Mouse (Mus musculus) hindbrain, postnatal 0 days (tissue): Measurements from ENCODE around the gene Ccna2. TPM values are rescaled to one million over a fixed set of nuclear protein-coding genes. Genes with fewer than 3 reads are reported as not detected.

Experiments used
- ATAC-seq: fragments of 200-750 bp; cut with Nextera tagmentation; 2 replicates; pipeline ENCODE4 v1.8.0; 2017; ENCODE audit warnings: mild to moderate bottlenecking, moderate TSS enrichment, moderate library complexity
- DNase-seq: peaks from one replicate; pipeline ENCODE4 v3.0.0-alpha.2; 2015; ENCODE audit warnings: low spot score
- H3K27ac ChIP-seq: fragments of 300-500 bp; sonication (generic); 2 replicates; pipeline ENCODE4 v1.5.1; 2014; ENCODE audit warnings: mild to moderate bottlenecking
- H3K27me3 ChIP-seq: fragments of 300-500 bp; sonication (generic); 2 replicates; pipeline ENCODE4 v1.6.1; 2014; ENCODE audit warnings: low read length, mixed read lengths; ENCODE audit not compliant: insufficient read depth
- H3K36me3 ChIP-seq: fragments of 300-500 bp; sonication (generic); 2 replicates; pipeline ENCODE4 v1.6.1; 2014; ENCODE audit warnings: low read length, mixed read lengths; ENCODE audit not compliant: insufficient read depth
- H3K4me1 ChIP-seq: fragments of 300-500 bp; sonication (generic); 2 replicates; pipeline ENCODE4 v1.6.1; 2014; ENCODE audit warnings: antibody characterized with exemption, low read length, mixed read lengths; ENCODE audit not compliant: insufficient read depth
- H3K4me2 ChIP-seq: fragments of 300-500 bp; sonication (generic); 2 replicates; pipeline ENCODE4 v1.6.1; 2014; ENCODE audit warnings: low read depth, mild to moderate bottlenecking, low read length, moderate library complexity, mixed read lengths
- H3K4me3 ChIP-seq: fragments of 300-500 bp; sonication (generic); 2 replicates; pipeline ENCODE4 v1.5.1; 2014; ENCODE audit warnings: low read length
- H3K9ac ChIP-seq: fragments of 300-500 bp; sonication (generic); replicated peaks from 2 replicates; pipeline ENCODE4 v1.6.1; 2014; ENCODE audit warnings: mild to moderate bottlenecking, low read length, moderate library complexity, mixed read lengths
- H3K9me3 ChIP-seq: fragments of 300-500 bp; sonication (generic); 2 replicates; pipeline ENCODE4 v1.6.1; 2016; ENCODE audit warnings: low read length, mixed read lengths
- CTCF ChIP-seq: IDR thresholded peaks from 2 replicates; pipeline ENCODE4 v1.5.1; 2016; ENCODE audit warnings: antibody characterized with exemption, control low read depth, low read depth
- WGBS: fragments of 180-500 bp; shearing (Covaris S2); extraction: QIAGEN DNeasy Blood & Tissue Kit; methylation state at CpG from one replicate; pipeline ENCODE4 v1.1.7; 2014; 5-methylcytosine and 5-hydroxymethylcytosine counted together
- polyA plus RNA-seq: library from polyadenylated mRNA; unstranded; fragments of >200 nt; fragmentation: Nextera tagmentation; extraction: Ambion mirVana; gene quantifications from 2 replicates; pipeline ENCODE4 v1.2.1, GENCODE M21; 2015
- total RNA-seq: library from RNA; depleted of rRNA; stranded (reverse); fragments of >200 nt; gene quantifications from 2 replicates; pipeline ENCODE4 v1.2.3, GENCODE M21; 2014; rRNA removed

Ccna2 gene
- total RNA-seq (54.1 and 69.2 TPM in 2 replicates), polyA plus RNA-seq (30.9 and 34.7 TPM in 2 replicates)

- TF ChIP-seq CTCF = peak; percentile 72
- WGBS = under 1% methylated on average over 58 of the region's 60 CpGs
Measured at GRCm38 (mm10) chr3:36571827-36572378, at the start of gene Ccna2. TSS of gene Ccna2 (minus strand) at chr3:36572150.

DNA sequence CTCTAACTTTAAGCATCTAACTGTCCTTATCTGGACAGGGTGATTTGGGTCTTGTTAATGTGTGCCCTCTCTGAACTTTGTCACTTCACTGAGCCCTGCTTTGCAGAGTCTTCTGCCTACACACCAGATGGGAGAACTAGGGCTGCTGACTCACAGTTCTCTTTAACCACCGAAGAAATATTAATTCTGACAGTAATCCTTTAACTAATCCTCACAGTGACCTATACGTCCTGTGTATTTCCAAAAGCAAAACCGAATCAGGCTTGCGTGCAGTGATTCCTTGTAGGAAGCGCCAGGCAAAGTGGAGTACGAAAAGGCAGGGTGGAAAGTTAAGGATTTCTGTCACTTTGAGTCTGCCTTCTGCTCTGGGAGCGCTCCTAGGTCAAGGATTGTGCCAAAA lies 46.2 kb upstream of the Ccna2 start:
- no peak overlapping the region for H3K27ac ChIP-seq
- H3K9me3 ChIP-seq = no peaks in the 10 kb centered on the region
- peaks cover 5% of the 10 kb centered on the region; the same call in 1 of the 2 replicates for H3K36me3 ChIP-seq
- no peak overlapping the region for H3K4me3 ChIP-seq
- H3K4me2 ChIP-seq = no peak overlapping the region
- H3K27me3 ChIP-seq = no peaks in the 10 kb centered on the region
- DNase-seq (no peak), ATAC-seq (no peak)
- no peak overlapping the region for H3K9ac ChIP-seq
- no peak for TF ChIP-seq CTCF
- 72% methylated on average over 7 of the region's 7 CpGs for WGBS
- no peaks in the 10 kb centered on the region for H3K4me1 ChIP-seq

More at GRCm38 (mm10) chr3:36571827-36572378, at the start of gene Ccna2:
- ATAC-seq (peak; percentile 100), DNase-seq (peak; percentile 98)
- Histone ChIP-seq H3K4me2 (peak within 1 kb of the TSS; percentile 95), H3K27ac (peak within 1 kb of the TSS; percentile 85), H3K9me3 (no peaks in the 10 kb centered on the region), H3K4me1 (no peaks in the 10 kb centered on the region), H3K4me3 (peak within 1 kb of the TSS; percentile 78), H3K36me3 (no peaks in the 10 kb centered on the region; the same call in 1 of the 2 replicates), H3K27me3 (no peaks in the 10 kb centered on the region), H3K9ac (peak within 1 kb of the TSS; percentile 61)

- DNase-seq (peak; percentile 10), ATAC-seq (no peak)
- H3K4me1 ChIP-seq = no peaks in the 10 kb centered on the region
- peak overlapping the region; percentile 76 for H3K4me2 ChIP-seq
- no peak for TF ChIP-seq CTCF
- H3K9me3 ChIP-seq = no peaks in the 10 kb centered on the region
- no peaks in the 10 kb centered on the region for H3K27me3 ChIP-seq
- 0 out of 2 replicates have a peak, but pooled peaks cover 6% of the 10 kb centered on the region for H3K36me3 ChIP-seq
- H3K27ac ChIP-seq = 0 out of 2 replicates have a peak overlapping the region, but pooled peaks have one; percentile 82
- WGBS = 55% methylated on average over 5 of the region's 5 CpGs
- H3K9ac ChIP-seq = no peak overlapping the region
- peak overlapping the region; percentile 73; the same call in 1 of the 2 replicates for H3K4me3 ChIP-seq
Measured at GRCm38 (mm10) chr3:36613908-36614255, 41.9 kb upstream of the Ccna2 start.

DNA sequence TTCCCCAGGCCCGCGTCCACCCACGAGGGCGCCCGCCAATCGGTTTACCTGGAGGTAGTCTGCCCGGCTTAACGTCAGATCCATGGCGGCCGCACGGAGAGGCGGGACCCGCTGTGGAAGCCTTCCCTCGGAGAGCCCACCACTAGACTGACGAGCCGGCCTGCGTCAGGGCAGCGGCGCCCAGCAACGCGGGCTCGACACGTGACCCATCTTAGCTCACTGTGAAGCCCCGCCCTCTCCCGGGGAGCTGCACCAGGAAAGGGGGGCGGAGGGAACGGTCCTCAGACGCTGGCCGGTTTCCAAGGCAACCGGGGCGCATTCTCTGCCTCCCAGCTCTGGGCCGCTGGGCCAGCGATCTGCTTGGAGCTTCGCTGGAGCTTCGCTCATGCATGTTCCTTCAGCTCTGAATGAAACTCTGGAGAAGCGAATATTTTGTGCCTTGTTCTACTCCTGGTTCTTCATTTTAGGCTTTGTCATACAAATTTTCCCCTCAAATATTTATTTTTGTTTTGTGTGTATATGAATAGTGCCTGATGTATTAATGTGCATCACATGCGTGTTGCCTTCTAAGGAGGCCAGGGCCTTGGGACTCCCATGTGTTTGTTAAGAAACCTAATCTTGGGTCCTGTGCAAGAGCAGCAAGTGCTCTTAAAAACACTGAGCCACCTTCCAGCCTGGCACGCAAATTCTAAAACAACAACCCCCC lies 41.4 kb upstream of the Ccna2 start, which contains the start of gene Bbs7:
Gene Bbs7, minus strand, starts transcription at position 276 of the 706 bp plus-strand sequence.
- TF ChIP-seq CTCF = no peak
- Histone ChIP-seq H3K27ac (peak within 1 kb of the TSS; percentile 82), H3K9me3 (no peaks in the 10 kb centered on the region), H3K27me3 (no peaks in the 10 kb centered on the region), H3K36me3 (0 out of 2 replicates have a peak, but pooled peaks cover 6% of the 10 kb centered on the region), H3K4me1 (no peaks in the 10 kb centered on the region), H3K9ac (peak within 1 kb of the TSS; percentile 80), H3K4me2 (peak within 1 kb of the TSS; percentile 76), H3K4me3 (peak within 1 kb of the TSS; percentile 73)
- peak; percentile 99 for DNase-seq
- WGBS = 2% methylated on average over 38 of the region's 38 CpGs
- ATAC-seq = peak; percentile 100

DNA sequence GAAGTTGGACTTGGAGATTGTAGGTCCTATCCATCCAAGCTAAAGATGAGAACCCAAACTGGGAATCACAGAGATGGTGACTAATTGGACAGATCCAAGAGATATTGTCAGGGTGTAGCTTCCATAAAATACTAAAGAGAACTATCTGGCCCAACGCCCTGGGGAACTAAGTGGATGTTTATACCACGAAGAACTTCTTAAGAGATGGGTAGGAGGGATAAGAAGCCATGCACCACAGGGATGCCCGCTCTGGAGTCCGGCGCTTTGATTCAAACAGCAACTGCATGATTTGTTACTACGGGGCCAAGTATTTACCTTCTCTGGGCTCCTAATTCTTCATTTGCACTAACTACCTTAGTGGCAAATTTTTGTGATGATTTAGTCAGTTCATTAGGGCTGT lies 40.7 kb upstream of the Ccna2 start:
- Histone ChIP-seq H3K27me3 (no peaks in the 10 kb centered on the region), H3K27ac (peak overlapping the region; percentile 82), H3K4me2 (peak overlapping the region; percentile 76), H3K9ac (peak overlapping the region; percentile 80), H3K36me3 (0 out of 2 replicates have a peak, but pooled peaks cover 6% of the 10 kb centered on the region), H3K4me1 (no peaks in the 10 kb centered on the region), H3K9me3 (no peaks in the 10 kb centered on the region), H3K4me3 (peak overlapping the region; percentile 73)
- DNase-seq = peak; percentile 10
- ATAC-seq = peak; percentile 21; the same call in 1 of the 2 replicates
- TF ChIP-seq CTCF = no peak
- WGBS = 2% methylated on average over 6 of the region's 6 CpGs

DNA sequence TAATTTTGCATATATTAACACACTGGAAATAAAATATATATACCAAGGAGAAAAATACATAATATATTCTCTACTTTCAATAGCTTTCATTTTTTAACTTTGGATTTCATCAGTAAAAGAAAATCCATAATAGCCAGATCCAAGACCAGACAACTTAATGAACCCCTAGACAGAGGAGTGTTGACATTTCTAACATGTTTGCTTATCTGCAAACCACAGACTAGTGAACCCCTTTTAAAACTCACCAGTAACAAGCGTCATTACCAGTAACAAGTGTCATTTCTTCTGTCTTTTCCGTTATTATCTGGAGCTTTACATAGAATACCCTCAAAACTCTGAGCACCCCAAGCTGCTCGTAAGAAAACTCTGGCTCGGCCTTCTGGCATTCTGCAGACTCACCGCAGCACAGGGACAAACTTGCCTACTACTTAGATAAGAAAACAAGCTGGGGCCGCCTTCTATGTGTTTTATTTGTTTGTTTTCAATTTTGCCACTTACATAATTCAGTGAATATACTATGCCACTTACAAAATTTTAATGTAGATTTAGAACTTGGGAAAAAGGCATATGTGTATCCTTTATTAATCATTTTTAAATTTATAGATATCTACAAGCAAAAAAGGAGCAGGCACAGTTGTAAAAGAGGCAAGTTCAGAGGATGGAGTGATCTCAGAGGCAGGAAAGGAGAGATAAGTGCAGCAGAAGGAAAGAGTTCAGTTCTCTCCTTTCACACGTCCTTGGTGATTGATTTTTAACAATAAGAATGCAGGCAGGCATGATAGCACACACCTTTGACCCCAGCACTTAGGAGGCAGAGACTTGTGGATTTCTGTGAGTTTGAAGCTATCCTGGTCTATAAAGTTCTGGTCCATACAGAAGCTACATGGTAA lies 34.2 kb upstream of the Ccna2 start:
- no peak overlapping the region for H3K27ac ChIP-seq
- TF ChIP-seq CTCF = no peak
- no peak for DNase-seq
- WGBS = 85% methylated on average over 7 of the region's 7 CpGs
- H3K36me3 ChIP-seq = 0 out of 2 replicates have a peak, but pooled peaks cover 9% of the 10 kb centered on the region
- no peaks in the 10 kb centered on the region for H3K27me3 ChIP-seq
- no peak overlapping the region for H3K4me3 ChIP-seq
- ATAC-seq = no peak
- no peak overlapping the region for H3K9ac ChIP-seq
- no peaks in the 10 kb centered on the region for H3K9me3 ChIP-seq
- H3K4me1 ChIP-seq = no peaks in the 10 kb centered on the region
- no peak overlapping the region for H3K4me2 ChIP-seq
